ENCODE assay signal across 25 mouse cellular contexts in genomic region chr16:3706680-3707079, GRCm38 (mm10). TPM values are rescaled to one million over a fixed set of nuclear protein-coding genes. Genes with fewer than 3 reads are reported as not detected.
A peak's percentile ranks its signal among the peaks of the same experiment; 100 is the strongest.
DNase-seq lines count a peak whose midpoint lies in the region; ATAC-seq and TF ChIP-seq lines count a peak whose summit lies in the region.
"Had no signal": no experiment of that assay in that cellular context is flagged by ENCODE, and none has a peak within 500 bp of the region (broad histone marks: within the 10 kb centered on the region; RNA-seq: fewer than 3 reads in every experiment).

No protein-coding gene starts in this region.

- 69% methylated on average over 6 of the region's 6 CpGs for WGBS in lung, postnatal 0 days

- TF ChIP-seq CTCF in lung, postnatal 0 days (IDR thresholded peaks at IDR 0.05) = no peak

- no peak overlapping the region for H3K27ac ChIP-seq in lung, postnatal 0 days (ENCODE audit: low read length)
- H3K27ac ChIP-seq: embryonic facial prominence, embryonic 12.5 days; forebrain, embryonic 12.5 days; heart, embryonic 13.5 days; hindbrain, embryonic 12.5 days; intestine, embryonic 15.5 days had no signal

- H3K9me3 ChIP-seq in lung, postnatal 0 days (ENCODE audit: low read length) = no peaks in the 10 kb centered on the region
- H3K9me3 ChIP-seq: embryonic facial prominence, embryonic 12.5 days; heart, embryonic 13.5 days; intestine, embryonic 15.5 days had no signal

- TF ChIP-seq EP300 in lung, postnatal 0 days (IDR thresholded peaks at IDR 0.05) = no peak

- H3K27me3 ChIP-seq in lung, postnatal 0 days (replicated peaks; ENCODE audit: insufficient read depth, low read length) = no peaks in the 10 kb centered on the region
- H3K27me3 ChIP-seq: embryonic facial prominence, embryonic 12.5 days; forebrain, embryonic 12.5 days; heart, embryonic 13.5 days; hindbrain, embryonic 12.5 days; intestine, embryonic 15.5 days had no signal

- DNase-seq in lung, postnatal 36 days = peak; percentile 7
- DNase-seq in lung, postnatal 0 days (ENCODE audit: low spot score) = no peak
- DNase-seq in cerebellum, postnatal 4 days (ENCODE audit: low spot score in 2 of 2) = no peak
- no peak for DNase-seq in urinary bladder, postnatal 10 days (ENCODE audit: low spot score)
- DNase-seq: adrenal gland, postnatal 14 days; B cell, adult 2 months; cerebellum, adult 18-20 months; cerebellum, adult 9-11 months; cerebellum, postnatal 36 days; gastrocnemius, postnatal 10 days; heart, postnatal 36 days had no signal

- no peak for ATAC-seq in lung, postnatal 0 days
- ATAC-seq in common myeloid progenitor, adult 5-6 weeks (replicated peaks; ENCODE audit: low read depth, poor library complexity, severe bottlenecking) = peak; percentile 94
- ATAC-seq in megakaryocyte, adult 5-6 weeks (ENCODE audit: poor library complexity, severe bottlenecking) = peak; percentile 97
- ATAC-seq in neutrophil, adult 5-6 weeks (ENCODE audit: extremely low read depth, insufficient number of reproducible peaks, low FRiP score, poor library complexity, severe bottlenecking) = peak; percentile 92
- ATAC-seq in erythroid progenitor cell, adult 5-6 weeks (replicated peaks; ENCODE audit: low FRiP score, poor library complexity, severe bottlenecking) = no peak
- ATAC-seq: forebrain, embryonic 16.5 days; hindbrain, embryonic 16.5 days; intestine, embryonic 15.5 days had no signal

- no peak overlapping the region for H3K4me2 ChIP-seq in lung, postnatal 0 days (replicated peaks; ENCODE audit: low read depth, low read length)
- H3K4me2 ChIP-seq: embryonic facial prominence, embryonic 12.5 days; forebrain, embryonic 12.5 days; heart, embryonic 13.5 days; hindbrain, embryonic 12.5 days; intestine, embryonic 15.5 days had no signal

- H3K9ac ChIP-seq in lung, postnatal 0 days (replicated peaks; ENCODE audit: low read depth) = no peak overlapping the region
- H3K9ac ChIP-seq: embryonic facial prominence, embryonic 12.5 days; forebrain, embryonic 12.5 days; heart, embryonic 13.5 days; hindbrain, embryonic 12.5 days; intestine, embryonic 15.5 days had no signal

- no peaks in the 10 kb centered on the region for H3K36me3 ChIP-seq in lung, postnatal 0 days (ENCODE audit: insufficient read depth, low read length)
- H3K36me3 ChIP-seq: embryonic facial prominence, embryonic 12.5 days; forebrain, embryonic 12.5 days; heart, embryonic 13.5 days; hindbrain, embryonic 12.5 days; intestine, embryonic 15.5 days had no signal

- H3K4me3 ChIP-seq in lung, postnatal 0 days (ENCODE audit: low read depth, low read length) = no peak overlapping the region
- H3K4me3 ChIP-seq: embryonic facial prominence, embryonic 12.5 days; forebrain, embryonic 12.5 days; heart, embryonic 13.5 days; hindbrain, embryonic 12.5 days; intestine, embryonic 15.5 days had no signal

- no peaks in the 10 kb centered on the region for H3K4me1 ChIP-seq in lung, postnatal 0 days (ENCODE audit: insufficient read depth, low read depth, low read length)
- H3K4me1 ChIP-seq: embryonic facial prominence, embryonic 12.5 days; forebrain, embryonic 12.5 days; heart, embryonic 13.5 days; hindbrain, embryonic 12.5 days; intestine, embryonic 15.5 days had no signal

RNA-seq across cellular contexts. Expression of gene Mefv, which starts 11.2 kb away (rescaled TPM):
- polyA plus RNA-seq in lung, postnatal 0 days (2015; fragmentation: Nextera tagmentation; extraction: Ambion mirVana) = 0.11 TPM in 1 of 2 replicates, not detected in the other
- total RNA-seq in common myeloid progenitor, adult 5-6 weeks (2017) = 3.9 and 7.0 TPM in 2 replicates
- total RNA-seq in megakaryocyte, adult 5-6 weeks (2015) = 27.5 and 28.6 TPM in 2 replicates
- 79.8 and 84.7 TPM in 2 replicates for total RNA-seq in megakaryocyte, adult 5-6 weeks (2017)
- 84.0 and 91.3 TPM in 2 replicates for total RNA-seq in neutrophil, adult 5-6 weeks (2017)
- 3.8 TPM in 1 of 2 replicates, not detected in the other for total RNA-seq in erythroid progenitor cell, adult 5-6 weeks (2015; ENCODE audit: low replicate concordance)
- 2.6 and 6.1 TPM in 2 replicates for total RNA-seq in erythroid progenitor cell, adult 5-6 weeks (2017; ENCODE audit: low replicate concordance)
- total RNA-seq: gastrocnemius, postnatal 10 days; heart, adult 8-10 months; heart, postnatal 36 days; MEL had no signal
- polyA plus RNA-seq: embryonic facial prominence, embryonic 12.5 days; forebrain, embryonic 12.5 days; forebrain, embryonic 16.5 days; frontal cortex, adult 2 months; hindbrain, embryonic 12.5 days; hindbrain, embryonic 16.5 days; intestine, embryonic 15.5 days had no signal

RNA-seq across cellular contexts. Expression of gene Zfp263, which starts 37.2 kb away (rescaled TPM):
- 25.3 and 25.4 TPM in 2 replicates for polyA plus RNA-seq in lung, postnatal 0 days (2015; fragmentation: Nextera tagmentation; extraction: Ambion mirVana)
- total RNA-seq in common myeloid progenitor, adult 5-6 weeks (2017) = 45.4 and 46.5 TPM in 2 replicates
- total RNA-seq in megakaryocyte, adult 5-6 weeks (2015) = 29.0 and 29.7 TPM in 2 replicates
- 35.1 and 40.4 TPM in 2 replicates for total RNA-seq in megakaryocyte, adult 5-6 weeks (2017)
- 93.8 and 94.7 TPM in 2 replicates for total RNA-seq in neutrophil, adult 5-6 weeks (2017)
- total RNA-seq in erythroid progenitor cell, adult 5-6 weeks (2015; ENCODE audit: low replicate concordance) = 7.1 and 11.9 TPM in 2 replicates
- 5.9 and 17.5 TPM in 2 replicates for total RNA-seq in erythroid progenitor cell, adult 5-6 weeks (2017; ENCODE audit: low replicate concordance)

Comparison
In these comparisons a context has a peak if more than half of its experiments do, and no peak if none do; other contexts are left out.
1. ATAC-seq: peak in common myeloid progenitor, adult 5-6 weeks (single experiment), megakaryocyte, adult 5-6 weeks (single experiment) and neutrophil, adult 5-6 weeks (single experiment); none in lung, postnatal 0 days (single experiment) and erythroid progenitor cell, adult 5-6 weeks (single experiment).